Mouse (Mus musculus) MEL (cell line): Measurements from ENCODE around the gene Stra6. TPM values are rescaled to one million over a fixed set of nuclear protein-coding genes. Genes with fewer than 3 reads are reported as not detected.

Experiments
- DNase-seq: peaks from one replicate; pipeline ENCODE4 v3.0.0; 2011; ENCODE audit warnings: low read depth, low spot score
- H3K27ac ChIP-seq: 2 replicates; pipeline ENCODE4 v1.5.1; 2012; ENCODE audit warnings: low read depth, mild to moderate bottlenecking, control low read depth, low read length, moderate library complexity; ENCODE audit not compliant: control insufficient read depth
- H3K27me3 ChIP-seq, 2 experiments: fragments of 150-350 bp in 1 of 2; sonication (generic) in 1 of 2; 2 replicates each; pipeline ENCODE4 v1.6.1; 2012; ENCODE audit warnings: low read length in 2 of 2, mild to moderate bottlenecking in 2 of 2, improper control_type of control experiment in 1 of 2, moderate library complexity in 1 of 2; ENCODE audit not compliant: insufficient read depth in 2 of 2, control insufficient read depth in 1 of 2
- H3K36me3 ChIP-seq, 2 experiments: 2 replicates each; pipeline ENCODE4 v1.6.1; 2012 to 2014; ENCODE audit warnings: low read length in 2 of 2, improper control_type of control experiment in 1 of 2, inconsistent platforms in 1 of 2, mild to moderate bottlenecking in 1 of 2; ENCODE audit not compliant: insufficient read depth in 2 of 2, control insufficient read depth in 1 of 2
- H3K4me1 ChIP-seq, 2 experiments: fragments of 150-350 bp in 1 of 2; sonication (generic) in 1 of 2; 2 replicates each; pipeline ENCODE4 v1.6.1; 2012; ENCODE audit warnings: low read length in 2 of 2, improper control_type of control experiment in 1 of 2, mild to moderate bottlenecking in 1 of 2; ENCODE audit not compliant: insufficient read depth in 2 of 2, control insufficient read depth in 1 of 2
- H3K4me3 ChIP-seq, 2 experiments: fragments of 150-350 bp in 1 of 2; sonication (generic) in 1 of 2; 2 replicates each; pipeline ENCODE4 v1.5.1; 2012; ENCODE audit warnings: low read depth in 2 of 2, low read length in 2 of 2, mild to moderate bottlenecking in 2 of 2, moderate library complexity in 2 of 2, control low read depth in 1 of 2, improper control_type of control experiment in 1 of 2; ENCODE audit not compliant: control insufficient read depth in 1 of 2, insufficient read depth in 1 of 2
- H3K79me2 ChIP-seq: 2 replicates; pipeline ENCODE4 v1.6.1; 2012; ENCODE audit warnings: mild to moderate bottlenecking, low read length, moderate library complexity; ENCODE audit not compliant: control insufficient read depth, poor library complexity, insufficient read depth
- H3K9ac ChIP-seq: 2 replicates; pipeline ENCODE4 v1.6.1; 2012; ENCODE audit warnings: low read depth, mild to moderate bottlenecking, control low read depth, low read length, moderate library complexity; ENCODE audit not compliant: control insufficient read depth, poor library complexity, severe bottlenecking
- H3K9me3 ChIP-seq: fragments of 150-350 bp; sonication (generic); replicated peaks from 2 replicates; pipeline ENCODE4 v1.6.1; 2012; ENCODE audit warnings: mild to moderate bottlenecking, low read length, improper control_type of control experiment, moderate library complexity; ENCODE audit not compliant: insufficient read depth
- BHLHE40 ChIP-seq: IDR thresholded peaks from 2 replicates; pipeline ENCODE4 v1.6.1; 2012; ENCODE audit warnings: low read depth, mild to moderate bottlenecking, inconsistent platforms, low read length, improper control_type of control experiment, borderline replicate concordance
- CHD1 ChIP-seq: IDR thresholded peaks from 2 replicates; pipeline ENCODE4 v1.6.1; 2012; ENCODE audit warnings: low read depth, mild to moderate bottlenecking, inconsistent platforms, low read length, improper control_type of control experiment
- CTCF ChIP-seq, 3 experiments: IDR thresholded peaks in 2 of 3; conservative IDR thresholded peaks in 1 of 3; 2 replicates each; pipeline ENCODE4 v1.5.1; 2011 to 2012; ENCODE audit warnings: low read length in 3 of 3, low read depth in 2 of 3, mild to moderate bottlenecking in 2 of 3, improper control_type of control experiment in 1 of 3, inconsistent platforms in 1 of 3, mixed read lengths in 1 of 3, moderate library complexity in 1 of 3; ENCODE audit not compliant: control insufficient read depth in 1 of 3, insufficient read depth in 1 of 3, poor library complexity in 1 of 3, severe bottlenecking in 1 of 3
- E2F4 ChIP-seq: IDR thresholded peaks from 2 replicates; pipeline ENCODE4 v1.6.1; 2011; ENCODE audit warnings: low read depth, low read length, improper control_type of control experiment, borderline replicate concordance
- ETS1 ChIP-seq: IDR thresholded peaks from 2 replicates; pipeline ENCODE4 v1.6.1; 2012; ENCODE audit warnings: low read depth, mild to moderate bottlenecking, inconsistent platforms, low read length, improper control_type of control experiment, moderate library complexity
- GABPA ChIP-seq: IDR thresholded peaks from 2 replicates; pipeline ENCODE4 v1.6.1; 2012; ENCODE audit warnings: low read depth, mild to moderate bottlenecking, inconsistent platforms, low read length, improper control_type of control experiment, moderate library complexity
- GATA1 ChIP-seq: IDR thresholded peaks from 2 replicates; pipeline ENCODE4 v1.6.1; 2011; ENCODE audit warnings: low read depth, low read length, improper control_type of control experiment
- JUND ChIP-seq: IDR thresholded peaks from 2 replicates; pipeline ENCODE4 v1.6.1; 2011; ENCODE audit warnings: low read depth, mild to moderate bottlenecking, improper control_type of control experiment, low read length
- MAFK ChIP-seq: IDR thresholded peaks from 2 replicates; pipeline ENCODE4 v1.6.1; 2011; ENCODE audit warnings: low read depth, mild to moderate bottlenecking, low read length, improper control_type of control experiment, borderline replicate concordance
- MAZ ChIP-seq: IDR thresholded peaks from 2 replicates; pipeline ENCODE4 v1.6.1; 2012; ENCODE audit warnings: low read depth, mild to moderate bottlenecking, inconsistent platforms, low read length, improper control_type of control experiment
- MYC ChIP-seq: IDR thresholded peaks from 2 replicates; pipeline ENCODE4 v1.6.1; 2011; ENCODE audit warnings: low read depth, mild to moderate bottlenecking, low read length, improper control_type of control experiment, moderate library complexity
- NELFE ChIP-seq: IDR thresholded peaks from 2 replicates; pipeline ENCODE4 v1.6.1; 2011; ENCODE audit warnings: low read depth, low read length, improper control_type of control experiment
- POLR2A ChIP-seq, 2 experiments: IDR thresholded peaks; 2 replicates each; pipeline ENCODE4 v1.6.1; 2011 to 2012; ENCODE audit warnings: low read length in 2 of 2, mild to moderate bottlenecking in 2 of 2, control low read depth in 1 of 2, improper control_type of control experiment in 1 of 2, low read depth in 1 of 2, moderate library complexity in 1 of 2; ENCODE audit not compliant: control insufficient read depth in 1 of 2, insufficient read depth in 1 of 2, poor library complexity in 1 of 2
- RCOR1 ChIP-seq: IDR thresholded peaks from 2 replicates; pipeline ENCODE4 v1.6.1; 2012; ENCODE audit warnings: low read depth, mild to moderate bottlenecking, inconsistent platforms, low read length, improper control_type of control experiment
- SMC3 ChIP-seq: IDR thresholded peaks from 2 replicates; pipeline ENCODE4 v1.6.1; 2011; ENCODE audit warnings: low read depth, low read length, improper control_type of control experiment
- TAL1 ChIP-seq: IDR thresholded peaks from 2 replicates; pipeline ENCODE4 v1.6.1; 2012; ENCODE audit warnings: mild to moderate bottlenecking, inconsistent platforms, low read length, moderate library complexity, mixed read lengths
- UBTF ChIP-seq: IDR thresholded peaks from 2 replicates; pipeline ENCODE4 v1.6.1; 2012; ENCODE audit warnings: low read depth, mild to moderate bottlenecking, inconsistent platforms, low read length, improper control_type of control experiment, moderate library complexity, borderline replicate concordance; ENCODE audit not compliant: insufficient read depth
- USF2 ChIP-seq, 2 experiments: IDR thresholded peaks; 2 replicates each; pipeline ENCODE4 v1.6.1; 2011 to 2012; ENCODE audit warnings: improper control_type of control experiment in 2 of 2, low read length in 2 of 2, borderline replicate concordance in 1 of 2, inconsistent platforms in 1 of 2, low read depth in 1 of 2, mild to moderate bottlenecking in 1 of 2; ENCODE audit not compliant: insufficient read depth in 1 of 2
- ZKSCAN1 ChIP-seq: IDR thresholded peaks from 2 replicates; pipeline ENCODE4 v1.6.1; 2012; ENCODE audit warnings: low read depth, mild to moderate bottlenecking, inconsistent platforms, low read length, improper control_type of control experiment, moderate library complexity
- ZMIZ1 ChIP-seq: IDR thresholded peaks from 2 replicates; pipeline ENCODE4 v1.6.1; 2012; ENCODE audit warnings: low read depth, mild to moderate bottlenecking, inconsistent platforms, low read length, improper control_type of control experiment, moderate library complexity
- polyA plus RNA-seq, 2 experiments: library from polyadenylated mRNA; stranded (reverse) in 1 of 2; unstranded in 1 of 2; fragments of >175 nt in 1 of 2; fragments of >200 nt in 1 of 2; gene quantifications; 2 replicates each; pipeline versions ENCODE4 v1.2.1 to v1.2.4; 2012; ENCODE audit warnings: low replicate concordance in 2 of 2, low read depth in 1 of 2; ENCODE audit not compliant: insufficient read length in 2 of 2, insufficient read depth in 1 of 2, missing spikeins in 1 of 2
- total RNA-seq: library from RNA; depleted of rRNA; stranded (reverse); fragments of 300-350 nt; gene quantifications from 2 replicates; pipeline ENCODE4 v1.2.3, GENCODE M21; 2012

The Stra6 gene
- total and polyA plus RNA-seq, 3 experiments, result not detected

GRCm38 (mm10) chr9:58096629-58097301, 33.2 kb downstream of the Stra6 start:
- no peak for DNase-seq
- no peaks in the 10 kb centered on the region for H3K4me1 ChIP-seq
- no peak overlapping the region for H3K9ac ChIP-seq
- H3K27ac ChIP-seq, result no peak overlapping the region
- no peaks in the 10 kb centered on the region for H3K36me3 ChIP-seq
- H3K27me3 ChIP-seq, result peaks cover 0 to 6% of the 10 kb centered on the region in 2 experiments; a peak in 3 of 4 replicates
- H3K9me3 ChIP-seq, result no peaks in the 10 kb centered on the region
- no peaks in the 10 kb centered on the region for H3K79me2 ChIP-seq
- TF ChIP-seq CHD1, result no peak
- no peak for TF ChIP-seq JUND
- TF ChIP-seq CTCF (IDR thresholded peaks at IDR 0.05 in 2 of 3, conservative IDR thresholded peaks at IDR 0.05 in 1 of 3; ENCODE audit: control insufficient read depth in 1 of 3, insufficient read depth in 1 of 3, low read depth in 2 of 3, low read length in 3 of 3, poor library complexity in 1 of 3, severe bottlenecking in 1 of 3), result no peak
- no peak for TF ChIP-seq BHLHE40
- TF ChIP-seq ZKSCAN1, result no peak
- no peak for TF ChIP-seq USF2 (IDR thresholded peaks at IDR 0.05; ENCODE audit: borderline replicate concordance in 1 of 2, insufficient read depth in 1 of 2, low read depth in 1 of 2, low read length in 2 of 2)
- no peak for TF ChIP-seq ETS1
- TF ChIP-seq NELFE, result no peak
- TF ChIP-seq UBTF, result no peak
- TF ChIP-seq MAFK, result no peak
- TF ChIP-seq MYC, result no peak
- no peak for TF ChIP-seq GABPA
- TF ChIP-seq RCOR1, result no peak
- TF ChIP-seq E2F4, result no peak
- TF ChIP-seq SMC3, result no peak
- TF ChIP-seq MAZ, result no peak
- TF ChIP-seq TAL1, result no peak
- TF ChIP-seq POLR2A (IDR thresholded peaks at IDR 0.05; ENCODE audit: control insufficient read depth in 1 of 2, insufficient read depth in 1 of 2, low read depth in 1 of 2, low read length in 2 of 2, poor library complexity in 1 of 2), result no peak
- H3K4me3 ChIP-seq, result no peak overlapping the region

- no peak for DNase-seq
- H3K36me3 ChIP-seq, result no peaks in the 10 kb centered on the region
- no peak for TF ChIP-seq POLR2A (IDR thresholded peaks at IDR 0.05; ENCODE audit: control insufficient read depth in 1 of 2, insufficient read depth in 1 of 2, low read depth in 1 of 2, low read length in 2 of 2, poor library complexity in 1 of 2)
- no peak for TF ChIP-seq GABPA
- TF ChIP-seq CHD1, result no peak
- no peak for TF ChIP-seq ZMIZ1
- no peak for TF ChIP-seq GATA1
- no peaks in the 10 kb centered on the region for H3K9me3 ChIP-seq
- no peak overlapping the region for H3K27ac ChIP-seq
- H3K27me3 ChIP-seq, result peaks cover 2 to 9% of the 10 kb centered on the region in 2 experiments
- no peaks in the 10 kb centered on the region for H3K4me1 ChIP-seq
- H3K4me3 ChIP-seq, result no peak overlapping the region
- no peaks in the 10 kb centered on the region for H3K79me2 ChIP-seq
- no peak overlapping the region for H3K9ac ChIP-seq
These were observed 36.4 kb downstream of the Stra6 start for GRCm38 (mm10) chr9:58099836-58100565.
